Mouse (Mus musculus) embryonic fibroblast, embryonic 13.5 days (primary cell): ENCODE measurements around the gene Slain1.

Experiments used
- CTCF ChIP-seq: IDR thresholded peaks from 2 replicates; pipeline ENCODE4 v1.5.1; 2011; ENCODE audit warnings: mild to moderate bottlenecking, control low read depth, low read length, moderate library complexity, borderline replicate concordance; ENCODE audit not compliant: insufficient read depth
- POLR2A ChIP-seq: IDR thresholded peaks from 2 replicates; pipeline ENCODE4 v1.6.1; 2011; ENCODE audit warnings: low read depth, mild to moderate bottlenecking, control low read depth, low read length, moderate library complexity

DNA sequence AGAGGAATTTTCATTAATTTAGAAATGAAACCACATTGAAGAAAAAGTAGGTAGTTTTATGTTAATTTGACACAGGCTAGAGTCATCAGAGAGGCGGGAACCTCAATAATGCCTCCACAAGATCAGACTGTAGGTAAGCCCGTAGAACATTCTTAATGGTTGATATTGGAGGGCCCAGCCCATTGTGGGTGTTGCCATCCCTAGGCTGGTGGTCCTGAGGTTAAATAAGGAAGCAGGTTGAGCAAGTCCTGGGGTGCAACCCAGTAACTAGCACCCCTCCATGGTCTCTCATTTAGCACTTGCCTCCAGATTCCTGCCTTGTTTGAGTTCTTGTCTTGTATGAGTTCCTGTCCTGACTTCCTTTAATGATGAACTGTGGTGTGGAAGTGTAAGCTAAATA is 1.5 kb downstream of the Slain1 start:
- TF ChIP-seq CTCF = no peak
- TF ChIP-seq POLR2A = no peak
